Mouse (Mus musculus): ENCODE data around the gene Rcl1. TPM values are rescaled to one million over a fixed set of nuclear protein-coding genes. Genes with fewer than 3 reads are reported as not detected.
A peak's percentile ranks its signal among the peaks of the same experiment; 100 is the strongest.

Gene Rcl1
- polyA plus RNA-seq, 1 experiment from 2014 or later = 42.7 TPM

DNA sequence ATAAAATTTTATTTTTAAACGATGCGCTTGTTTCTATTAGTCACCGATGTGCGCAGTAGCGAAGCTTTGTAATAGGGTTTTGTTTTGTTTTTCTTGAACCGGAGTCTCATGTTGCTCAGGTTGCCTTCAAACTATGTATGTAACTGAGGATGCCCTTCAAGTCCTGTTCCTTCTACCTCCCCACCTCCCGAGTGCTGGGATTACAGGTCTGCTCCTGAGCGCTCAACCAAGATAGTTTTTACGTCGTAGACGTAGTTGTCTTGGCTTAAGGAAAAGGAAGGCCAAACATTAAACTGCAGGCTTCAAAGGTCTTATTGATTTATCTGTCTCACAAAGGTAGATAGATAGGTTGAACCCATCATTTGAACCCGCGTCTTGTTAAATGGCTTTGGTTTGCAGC is 923 bp downstream of the Rcl1 start:
- Histone ChIP-seq H3K4me3 (replicated peaks; ENCODE audit: low read depth, low read length) (peak overlapping the region; percentile 90), H3K9me3 (replicated peaks; ENCODE audit: low read length) (no peaks in the 10 kb centered on the region), H3K27ac (no peak overlapping the region), H3K9ac (ENCODE audit: low read depth, low read length) (peak overlapping the region; percentile 72), H3K4me2 (ENCODE audit: low read length) (peak overlapping the region; percentile 76), H3K27me3 (ENCODE audit: insufficient read depth, low read length) (no peaks in the 10 kb centered on the region), H3K4me1 (replicated peaks; ENCODE audit: insufficient read depth, low read length) (0 out of 2 replicates have a peak, but pooled peaks cover 6% of the 10 kb centered on the region), H3K36me3 (ENCODE audit: insufficient read depth, low read length) (no peaks in the 10 kb centered on the region)
- WGBS = 11% methylated on average over 13 of the region's 13 CpGs
- no peak for TF ChIP-seq CTCF (IDR thresholded peaks at IDR 0.05; ENCODE audit: low read depth)
- peak; percentile 38 for DNase-seq (ENCODE audit: low spot score)
- ATAC-seq (replicated peaks; ENCODE audit: low FRiP score, low read depth) = no peak

DNA sequence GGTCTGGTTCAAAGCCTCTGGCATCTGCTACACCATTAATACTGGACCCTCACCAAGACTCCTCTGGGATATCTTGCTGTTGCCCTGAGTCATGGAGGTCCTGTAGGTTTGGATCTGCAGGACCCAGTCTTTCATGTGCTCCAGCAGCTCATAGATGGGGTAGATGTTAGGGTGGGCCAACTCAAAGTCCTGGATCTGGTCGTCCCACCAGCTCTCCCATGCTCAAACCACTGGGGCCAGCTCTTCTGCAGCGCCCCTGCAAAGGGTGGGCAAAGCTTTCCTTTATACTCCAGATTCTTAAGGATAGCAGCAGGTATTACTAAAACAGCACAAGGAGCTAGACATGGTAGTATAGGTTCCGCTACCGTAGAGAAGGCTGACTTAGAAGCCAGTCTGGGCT is 4.6 kb downstream of the Rcl1 start:
- Histone ChIP-seq H3K27me3 (ENCODE audit: insufficient read depth, low read length) (no peaks in the 10 kb centered on the region), H3K36me3 (ENCODE audit: insufficient read depth, low read length) (no peaks in the 10 kb centered on the region), H3K4me1 (replicated peaks; ENCODE audit: insufficient read depth, low read length) (no peaks in the 10 kb centered on the region), H3K4me3 (replicated peaks; ENCODE audit: low read depth, low read length) (no peak overlapping the region), H3K27ac (no peak overlapping the region), H3K9ac (ENCODE audit: low read depth, low read length) (no peak overlapping the region), H3K9me3 (replicated peaks; ENCODE audit: low read length) (no peaks in the 10 kb centered on the region), H3K4me2 (ENCODE audit: low read length) (no peak overlapping the region)
- no peak for TF ChIP-seq CTCF (IDR thresholded peaks at IDR 0.05; ENCODE audit: low read depth)
- 97% methylated on average over 4 of the region's 4 CpGs for WGBS
- DNase-seq (ENCODE audit: low spot score) = no peak
- no peak for ATAC-seq (replicated peaks; ENCODE audit: low FRiP score, low read depth)

DNA sequence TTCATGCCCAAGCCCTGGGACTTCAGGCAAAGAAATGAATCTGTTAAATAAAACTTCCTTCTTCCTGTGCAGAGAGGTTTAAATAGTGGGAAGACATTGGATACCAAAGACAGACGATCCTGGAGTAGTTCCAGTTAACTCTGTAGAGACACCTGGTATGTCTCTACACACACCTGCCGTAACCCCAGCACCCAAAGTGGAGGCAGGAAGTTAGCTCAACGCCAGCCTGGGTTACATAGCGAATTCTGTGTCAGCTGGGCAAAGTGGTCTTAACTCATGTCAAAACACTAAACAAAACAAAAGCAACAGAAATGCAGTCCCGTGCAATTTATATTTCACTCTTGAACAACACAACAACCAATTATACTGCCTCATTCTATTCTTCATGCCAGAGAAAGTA is 5.1 kb downstream of the Rcl1 start:
- Histone ChIP-seq H3K4me1 (replicated peaks; ENCODE audit: insufficient read depth, low read length) (no peaks in the 10 kb centered on the region), H3K9ac (ENCODE audit: low read depth, low read length) (no peak overlapping the region), H3K27me3 (ENCODE audit: insufficient read depth, low read length) (no peaks in the 10 kb centered on the region), H3K4me3 (replicated peaks; ENCODE audit: low read depth, low read length) (no peak overlapping the region), H3K9me3 (replicated peaks; ENCODE audit: low read length) (no peaks in the 10 kb centered on the region), H3K36me3 (ENCODE audit: insufficient read depth, low read length) (no peaks in the 10 kb centered on the region), H3K27ac (no peak overlapping the region), H3K4me2 (ENCODE audit: low read length) (no peak overlapping the region)
- DNase-seq (ENCODE audit: low spot score) (no peak), ATAC-seq (replicated peaks; ENCODE audit: low FRiP score, low read depth) (no peak)
- TF ChIP-seq CTCF (IDR thresholded peaks at IDR 0.05; ENCODE audit: low read depth) = no peak
- WGBS = 79% methylated on average over 5 of the region's 5 CpGs

DNA sequence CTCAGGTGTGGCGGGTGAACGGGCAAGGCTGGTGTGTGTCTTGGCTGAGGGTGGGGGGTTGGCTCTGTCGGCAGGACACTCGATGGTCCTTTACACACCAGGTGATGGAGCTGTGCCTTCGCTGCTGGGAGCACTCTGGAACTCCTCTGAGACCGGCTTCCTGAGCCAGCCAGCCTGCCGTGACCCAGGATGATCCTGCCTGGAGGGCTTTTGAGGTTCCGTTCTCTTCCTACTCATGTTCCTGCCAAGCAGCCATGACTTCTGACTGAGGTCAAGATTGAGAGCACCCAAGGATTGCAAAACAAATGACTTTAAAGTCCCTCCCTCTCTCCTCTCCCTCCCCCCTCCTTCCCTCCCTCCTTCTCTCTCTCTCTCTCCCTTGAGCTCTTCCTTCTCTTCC is 11.5 kb downstream of the Rcl1 start:
- no peak overlapping the region for H3K4me2 ChIP-seq (ENCODE audit: low read length)
- TF ChIP-seq CTCF (IDR thresholded peaks at IDR 0.05; ENCODE audit: low read depth) = no peak
- 46% methylated on average over 8 of the region's 8 CpGs for WGBS
- H3K27ac ChIP-seq = no peak overlapping the region
- no peak overlapping the region for H3K4me3 ChIP-seq (replicated peaks; ENCODE audit: low read depth, low read length)
- H3K27me3 ChIP-seq (ENCODE audit: insufficient read depth, low read length) = no peaks in the 10 kb centered on the region
- H3K36me3 ChIP-seq (ENCODE audit: insufficient read depth, low read length) = no peaks in the 10 kb centered on the region; the same call in 1 of the 2 replicates
- no peaks in the 10 kb centered on the region for H3K4me1 ChIP-seq (replicated peaks; ENCODE audit: insufficient read depth, low read length)
- no peaks in the 10 kb centered on the region for H3K9me3 ChIP-seq (replicated peaks; ENCODE audit: low read length)
- ATAC-seq (replicated peaks; ENCODE audit: low FRiP score, low read depth) (no peak; the same call in 1 of the 2 replicates), DNase-seq (ENCODE audit: low spot score) (peak; percentile 50)
- H3K9ac ChIP-seq (ENCODE audit: low read depth, low read length) = no peak overlapping the region

DNA sequence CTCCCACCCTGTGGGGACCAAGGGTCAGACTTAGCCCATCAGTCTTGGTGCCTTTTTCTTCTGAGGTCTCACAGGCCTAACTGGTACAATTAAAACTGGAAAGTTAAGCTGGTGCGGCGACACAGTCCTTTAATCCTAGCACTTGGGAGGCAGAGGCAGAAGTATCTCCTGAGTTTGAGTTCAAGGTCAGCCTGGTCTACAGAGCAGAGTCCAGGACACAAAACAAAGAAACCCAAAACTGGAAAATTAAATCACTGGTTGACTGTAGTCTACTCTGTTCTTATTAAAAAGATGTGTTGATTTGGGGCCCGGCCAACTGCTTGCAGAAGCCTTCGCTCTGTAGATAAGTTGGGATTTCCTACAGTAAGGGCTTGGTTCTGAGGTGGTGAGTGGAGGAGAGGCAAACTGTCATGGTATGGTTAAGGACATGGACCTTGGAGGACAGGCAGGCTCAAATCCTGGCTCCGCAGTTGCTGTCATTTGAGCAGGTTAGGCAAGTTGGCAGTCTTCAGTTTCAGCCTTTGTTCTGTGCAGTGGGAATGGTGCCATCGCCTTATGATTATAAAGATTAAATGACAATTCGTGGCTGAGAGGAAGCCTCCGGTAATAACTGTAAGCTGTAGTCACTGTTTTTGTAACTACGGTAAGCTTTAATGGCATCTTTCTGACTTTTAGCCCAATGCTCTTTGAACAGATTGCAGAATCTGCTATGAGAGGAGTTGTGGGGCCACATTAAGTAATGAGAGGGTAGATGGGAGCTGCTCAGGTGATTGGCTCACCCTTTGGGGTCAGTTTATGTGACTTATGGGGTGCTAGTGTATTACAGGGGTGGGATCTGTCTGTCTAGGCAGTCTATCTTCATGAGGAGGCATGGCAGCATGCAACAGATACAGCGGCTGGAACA is 12.8 kb downstream of the Rcl1 start:
- H3K36me3 ChIP-seq (ENCODE audit: insufficient read depth, low read length) = peaks cover 9% of the 10 kb centered on the region; the same call in 1 of the 2 replicates
- H3K9ac ChIP-seq (ENCODE audit: low read depth, low read length) = no peak overlapping the region
- no peak overlapping the region for H3K27ac ChIP-seq
- TF ChIP-seq CTCF (IDR thresholded peaks at IDR 0.05; ENCODE audit: low read depth) = no peak
- WGBS = 92% methylated on average over 10 of the region's 10 CpGs
- H3K4me1 ChIP-seq (replicated peaks; ENCODE audit: insufficient read depth, low read length) = no peaks in the 10 kb centered on the region
- H3K27me3 ChIP-seq (ENCODE audit: insufficient read depth, low read length) = no peaks in the 10 kb centered on the region
- H3K4me2 ChIP-seq (ENCODE audit: low read length) = no peak overlapping the region
- no peak for ATAC-seq (replicated peaks; ENCODE audit: low FRiP score, low read depth)
- H3K4me3 ChIP-seq (replicated peaks; ENCODE audit: low read depth, low read length) = no peak overlapping the region
- DNase-seq (ENCODE audit: low spot score) = no peak
- H3K9me3 ChIP-seq (replicated peaks; ENCODE audit: low read length) = no peaks in the 10 kb centered on the region

DNA sequence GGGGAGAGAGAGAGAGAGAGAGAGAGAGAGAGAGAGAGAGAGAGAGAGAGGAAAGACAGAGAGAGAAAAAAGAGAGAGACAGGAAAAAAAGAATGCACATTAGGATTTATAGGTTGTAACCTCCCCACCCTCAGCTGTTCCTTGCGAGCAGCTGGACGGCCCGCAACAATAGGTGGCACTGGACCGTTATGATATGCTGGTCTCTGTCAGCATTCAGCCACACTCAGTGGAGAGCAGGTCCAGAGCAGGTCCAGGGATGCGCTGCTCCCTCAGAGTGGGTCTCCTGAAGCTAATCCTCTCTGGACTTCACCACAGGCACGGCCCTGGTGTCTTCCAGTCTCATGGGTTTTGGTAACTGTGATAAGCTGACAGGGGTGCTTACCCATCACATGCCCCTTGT is 15.6 kb downstream of the Rcl1 start:
- no peak for TF ChIP-seq CTCF (IDR thresholded peaks at IDR 0.05; ENCODE audit: low read depth)
- ATAC-seq (replicated peaks; ENCODE audit: low FRiP score, low read depth) = no peak
- no peak overlapping the region for H3K9ac ChIP-seq (ENCODE audit: low read depth, low read length)
- H3K4me2 ChIP-seq (ENCODE audit: low read length) = no peak overlapping the region
- H3K36me3 ChIP-seq (ENCODE audit: insufficient read depth, low read length) = peaks cover 9% of the 10 kb centered on the region; the same call in 1 of the 2 replicates
- H3K9me3 ChIP-seq (replicated peaks; ENCODE audit: low read length) = no peaks in the 10 kb centered on the region
- H3K27ac ChIP-seq = no peak overlapping the region
- 84% methylated on average over 6 of the region's 6 CpGs for WGBS
- no peak overlapping the region for H3K4me3 ChIP-seq (replicated peaks; ENCODE audit: low read depth, low read length)
- no peak for DNase-seq (ENCODE audit: low spot score)
- no peaks in the 10 kb centered on the region for H3K27me3 ChIP-seq (ENCODE audit: insufficient read depth, low read length)
- no peaks in the 10 kb centered on the region for H3K4me1 ChIP-seq (replicated peaks; ENCODE audit: insufficient read depth, low read length)
